Mouse (Mus musculus): ENCODE data around the gene Zkscan1. TPM values are rescaled to one million over a fixed set of nuclear protein-coding genes. Genes with fewer than 3 reads are reported as not detected.
"Not testable (repeated sequence)": the region's sequence is repeated elsewhere in the genome, so short reads cannot be mapped to it uniquely, and the experiment has no call there.

Zkscan1 gene
- polyA plus RNA-seq, 1 experiment from 2014 or later, result 32.1 TPM

- H3K36me3 ChIP-seq, result peaks cover 22% of the 10 kb centered on the region
- H3K9me3 ChIP-seq, result no peaks in the 10 kb centered on the region
- no peak for ATAC-seq
- WGBS, result 94% methylated on average over 3 of the region's 3 CpGs
- no peak overlapping the region for H3K4me2 ChIP-seq (replicated peaks)
- peaks cover 32% of the 10 kb centered on the region for H3K4me1 ChIP-seq (replicated peaks)
- H3K27ac ChIP-seq, result no peak overlapping the region
- no peak overlapping the region for H3K9ac ChIP-seq (replicated peaks)
- H3K27me3 ChIP-seq, result no peaks in the 10 kb centered on the region
- H3K4me3 ChIP-seq (replicated peaks), result no peak overlapping the region
Measured at GRCm38 (mm10) chr5:138088366-138088765, 3.5 kb downstream of the Zkscan1 start.

DNA sequence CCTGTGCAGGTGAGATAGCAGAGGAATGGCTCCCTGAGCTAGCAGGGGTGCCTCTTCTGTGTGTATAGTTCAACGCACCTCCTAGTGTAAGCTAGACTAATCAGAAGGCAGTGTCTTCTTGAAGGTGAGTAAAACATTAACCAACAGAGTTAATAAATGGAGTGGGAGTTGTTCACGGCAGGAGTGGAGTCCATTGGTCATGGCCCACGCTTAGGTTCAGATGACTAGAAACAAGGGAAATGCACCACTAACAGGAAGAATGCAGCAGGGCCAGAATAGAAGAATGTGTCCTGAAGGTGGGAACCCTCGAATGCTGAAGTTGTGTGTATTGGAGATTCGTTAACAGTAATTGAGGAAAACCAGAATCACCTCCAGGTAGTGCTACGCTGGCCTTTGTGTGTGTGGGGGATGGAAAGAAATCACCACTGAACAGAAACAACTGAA lies 4.2 kb downstream of the Zkscan1 start:
- Histone ChIP-seq H3K4me1 (replicated peaks) (peaks cover 32% of the 10 kb centered on the region), H3K27me3 (no peaks in the 10 kb centered on the region), H3K4me2 (replicated peaks) (no peak overlapping the region), H3K27ac (no peak overlapping the region), H3K9me3 (no peaks in the 10 kb centered on the region), H3K9ac (replicated peaks) (no peak overlapping the region), H3K4me3 (replicated peaks) (no peak overlapping the region), H3K36me3 (peaks cover 30% of the 10 kb centered on the region)
- 91% methylated on average over 6 of the region's 6 CpGs for WGBS
- no peak for ATAC-seq

- Histone ChIP-seq H3K4me3 (replicated peaks) (no peak overlapping the region), H3K9ac (replicated peaks) (no peak overlapping the region), H3K4me1 (replicated peaks) (peaks cover 30% of the 10 kb centered on the region), H3K27me3 (no peaks in the 10 kb centered on the region), H3K9me3 (no peaks in the 10 kb centered on the region), H3K27ac (no peak overlapping the region), H3K36me3 (peaks cover 42% of the 10 kb centered on the region), H3K4me2 (replicated peaks) (no peak overlapping the region)
- WGBS, result 82% methylated on average over 3 of the region's 3 CpGs
- ATAC-seq, result no peak
Measured at GRCm38 (mm10) chr5:138090271-138090670, 5.4 kb downstream of the Zkscan1 start.

GRCm38 (mm10) chr5:138090737-138091136 lies 5.9 kb downstream of the Zkscan1 start:
- no peak overlapping the region for H3K9ac ChIP-seq (replicated peaks)
- WGBS, result 88% methylated on average over 5 of the region's 5 CpGs
- no peak overlapping the region for H3K27ac ChIP-seq
- no peak overlapping the region for H3K4me2 ChIP-seq (replicated peaks)
- H3K4me3 ChIP-seq (replicated peaks), result no peak overlapping the region
- peaks cover 45% of the 10 kb centered on the region for H3K36me3 ChIP-seq
- ATAC-seq, result no peak
- H3K4me1 ChIP-seq (replicated peaks), result peaks cover 30% of the 10 kb centered on the region
- no peaks in the 10 kb centered on the region for H3K9me3 ChIP-seq
- H3K27me3 ChIP-seq, result no peaks in the 10 kb centered on the region

DNA sequence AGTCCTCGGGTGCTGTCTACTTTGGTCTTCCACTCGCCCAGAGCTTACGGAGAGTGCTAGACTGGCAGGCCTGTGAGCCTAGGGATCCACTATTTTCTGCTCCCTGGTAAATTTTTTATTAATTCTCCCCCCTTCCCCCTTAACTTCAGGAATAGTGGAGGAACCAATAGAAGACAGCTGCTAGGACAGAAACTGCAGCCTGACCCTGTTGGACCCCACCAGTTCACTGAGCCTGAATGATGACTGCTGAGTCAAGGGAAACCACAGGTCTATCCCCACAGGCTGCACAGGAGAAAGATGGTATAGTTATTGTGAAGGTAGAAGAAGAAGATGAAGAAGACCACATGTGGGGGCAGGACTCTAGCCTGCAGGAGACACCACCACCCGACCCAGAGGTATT lies 7.9 kb downstream of the Zkscan1 start:
- Histone ChIP-seq H3K27ac (no peak overlapping the region), H3K4me2 (replicated peaks) (no peak overlapping the region), H3K4me1 (replicated peaks) (peaks cover 10% of the 10 kb centered on the region), H3K27me3 (no peaks in the 10 kb centered on the region), H3K9me3 (no peaks in the 10 kb centered on the region), H3K4me3 (replicated peaks) (no peak overlapping the region), H3K36me3 (peaks cover 65% of the 10 kb centered on the region), H3K9ac (replicated peaks) (no peak overlapping the region)
- WGBS, result 97% methylated on average over 4 of the region's 4 CpGs
- ATAC-seq, result no peak

DNA sequence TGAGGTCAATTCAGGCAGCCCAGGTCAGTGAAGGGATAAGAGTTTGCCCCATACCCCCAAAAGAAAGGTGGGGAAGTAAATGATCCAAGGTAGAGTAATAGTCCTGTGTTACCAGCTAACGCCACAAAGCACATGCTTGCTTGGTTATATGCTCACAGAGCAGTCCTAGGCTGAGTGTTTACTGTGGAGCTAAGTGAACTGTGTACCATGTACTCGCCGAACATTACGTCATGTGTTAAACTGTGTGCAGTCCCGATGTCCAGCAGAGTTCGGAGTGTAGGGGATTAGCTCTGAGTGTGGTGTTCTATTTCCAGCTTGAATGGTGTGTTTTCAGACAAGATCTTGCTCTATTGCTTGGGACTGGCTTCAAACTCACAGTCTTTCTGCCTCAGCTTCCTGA lies 9.6 kb downstream of the Zkscan1 start:
- Histone ChIP-seq H3K36me3 (peaks cover 67% of the 10 kb centered on the region), H3K4me3 (replicated peaks) (no peak overlapping the region), H3K4me1 (replicated peaks) (no peaks in the 10 kb centered on the region), H3K4me2 (replicated peaks) (no peak overlapping the region), H3K9me3 (no peaks in the 10 kb centered on the region), H3K9ac (replicated peaks) (no peak overlapping the region), H3K27me3 (no peaks in the 10 kb centered on the region), H3K27ac (no peak overlapping the region)
- ATAC-seq, result no peak
- 95% methylated on average over 6 of the region's 6 CpGs for WGBS

DNA sequence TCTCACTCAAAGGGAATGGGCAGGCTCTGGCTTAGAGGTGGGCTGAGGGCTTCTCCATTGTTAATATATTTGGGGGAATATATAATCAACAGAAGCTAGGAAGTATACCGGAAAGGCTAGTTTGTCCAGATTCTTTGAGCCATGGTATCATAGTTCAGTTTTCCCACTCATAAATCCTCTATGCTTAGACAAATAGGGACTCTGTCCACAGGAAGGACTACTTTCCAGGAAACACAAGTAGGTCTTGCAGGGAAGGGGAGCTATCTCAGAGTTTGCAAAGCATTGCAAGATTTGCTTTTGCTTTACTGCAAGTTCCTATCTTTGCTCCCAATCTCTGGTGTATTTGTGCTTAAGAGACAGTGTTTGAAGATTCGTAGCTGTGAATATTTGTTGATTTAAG lies 20.1 kb downstream of the Zkscan1 start:
- no peak overlapping the region for H3K27ac ChIP-seq
- no peaks in the 10 kb centered on the region for H3K27me3 ChIP-seq
- no peak overlapping the region for H3K4me2 ChIP-seq (replicated peaks)
- 94% methylated on average over 2 of the region's 2 CpGs for WGBS
- peaks cover 63% of the 10 kb centered on the region for H3K36me3 ChIP-seq
- ATAC-seq, result no peak
- H3K9me3 ChIP-seq, result no peaks in the 10 kb centered on the region
- no peak overlapping the region for H3K9ac ChIP-seq (replicated peaks)
- H3K4me3 ChIP-seq (replicated peaks), result no peak overlapping the region
- no peaks in the 10 kb centered on the region for H3K4me1 ChIP-seq (replicated peaks)

GRCm38 (mm10) chr5:138107130-138107529 lies 22.2 kb downstream of the Zkscan1 start:
- no peaks in the 10 kb centered on the region for H3K9me3 ChIP-seq
- WGBS, result 63% methylated on average over 3 of the region's 3 CpGs
- H3K9ac ChIP-seq (replicated peaks), result no peak overlapping the region
- no peaks in the 10 kb centered on the region for H3K4me1 ChIP-seq (replicated peaks)
- no peaks in the 10 kb centered on the region for H3K27me3 ChIP-seq
- H3K4me2 ChIP-seq (replicated peaks), result no peak overlapping the region
- peaks cover 42% of the 10 kb centered on the region for H3K36me3 ChIP-seq
- no peak for ATAC-seq
- no peak overlapping the region for H3K4me3 ChIP-seq (replicated peaks)
- no peak overlapping the region for H3K27ac ChIP-seq

GRCm38 (mm10) chr5:138109847-138110396 lies 25.0 kb downstream of the Zkscan1 start:
- H3K36me3 ChIP-seq, result peaks cover 14% of the 10 kb centered on the region
- not testable (repeated sequence) for H3K27ac ChIP-seq; H3K9me3 ChIP-seq; ATAC-seq; H3K4me1 ChIP-seq (replicated peaks); H3K27me3 ChIP-seq; H3K4me3 ChIP-seq (replicated peaks); H3K4me2 ChIP-seq (replicated peaks); H3K9ac ChIP-seq (replicated peaks)
- 72% methylated on average over 4 of the region's 4 CpGs for WGBS

DNA sequence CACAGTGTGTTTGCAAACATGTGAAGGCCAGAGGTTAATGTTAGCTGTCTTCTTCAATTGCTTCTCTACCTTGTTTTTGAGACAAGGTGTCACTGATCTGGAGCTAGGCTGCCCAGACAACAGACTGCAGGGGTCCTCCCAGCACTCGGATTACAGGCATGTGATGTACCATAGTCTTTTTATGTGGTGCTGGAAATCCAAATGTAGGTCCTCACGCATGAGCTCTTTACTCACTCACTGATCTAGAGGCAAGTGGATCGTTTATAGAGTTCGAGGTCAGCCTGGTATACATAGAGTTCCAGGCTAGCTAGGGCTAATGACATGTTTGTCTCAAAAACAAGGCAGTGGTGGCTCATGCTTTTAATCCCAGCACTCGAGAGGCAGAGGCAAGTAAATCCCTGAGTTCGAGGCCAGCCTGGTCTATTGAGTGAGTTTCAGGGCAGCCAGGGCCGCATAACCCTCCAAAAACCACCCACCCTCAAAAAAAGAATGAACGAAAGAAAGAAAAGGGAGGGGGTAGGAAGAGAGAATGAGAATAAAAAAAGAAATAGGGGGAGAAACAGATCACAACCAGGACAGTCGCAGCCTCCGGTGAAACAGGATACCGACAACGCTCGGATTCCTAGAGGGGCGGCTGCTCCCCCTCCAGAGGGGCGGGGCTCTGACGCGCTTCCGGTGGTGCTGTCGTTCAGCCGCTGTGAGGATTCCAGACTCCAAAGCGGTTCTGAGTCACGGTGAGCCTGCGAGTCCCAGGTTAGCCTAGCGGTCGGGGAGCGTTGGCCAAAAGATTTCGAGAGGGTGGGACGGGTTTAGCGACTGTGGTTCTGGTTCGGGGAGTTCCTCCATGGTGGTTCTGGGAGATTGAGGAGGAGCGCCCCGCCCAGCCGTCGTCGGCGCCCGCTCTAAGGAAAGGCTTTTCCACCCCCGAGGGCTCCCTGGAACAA lies 31.6 kb downstream of the Zkscan1 start, which contains the start of gene Zscan21:
TSS of gene Zscan21 (plus strand) at position 649 of the 944 bp plus-strand sequence.
- WGBS, result 7% methylated on average over 38 of the region's 38 CpGs
- ATAC-seq, result peak; percentile 98
- no peaks in the 10 kb centered on the region for H3K27me3 ChIP-seq

DNA sequence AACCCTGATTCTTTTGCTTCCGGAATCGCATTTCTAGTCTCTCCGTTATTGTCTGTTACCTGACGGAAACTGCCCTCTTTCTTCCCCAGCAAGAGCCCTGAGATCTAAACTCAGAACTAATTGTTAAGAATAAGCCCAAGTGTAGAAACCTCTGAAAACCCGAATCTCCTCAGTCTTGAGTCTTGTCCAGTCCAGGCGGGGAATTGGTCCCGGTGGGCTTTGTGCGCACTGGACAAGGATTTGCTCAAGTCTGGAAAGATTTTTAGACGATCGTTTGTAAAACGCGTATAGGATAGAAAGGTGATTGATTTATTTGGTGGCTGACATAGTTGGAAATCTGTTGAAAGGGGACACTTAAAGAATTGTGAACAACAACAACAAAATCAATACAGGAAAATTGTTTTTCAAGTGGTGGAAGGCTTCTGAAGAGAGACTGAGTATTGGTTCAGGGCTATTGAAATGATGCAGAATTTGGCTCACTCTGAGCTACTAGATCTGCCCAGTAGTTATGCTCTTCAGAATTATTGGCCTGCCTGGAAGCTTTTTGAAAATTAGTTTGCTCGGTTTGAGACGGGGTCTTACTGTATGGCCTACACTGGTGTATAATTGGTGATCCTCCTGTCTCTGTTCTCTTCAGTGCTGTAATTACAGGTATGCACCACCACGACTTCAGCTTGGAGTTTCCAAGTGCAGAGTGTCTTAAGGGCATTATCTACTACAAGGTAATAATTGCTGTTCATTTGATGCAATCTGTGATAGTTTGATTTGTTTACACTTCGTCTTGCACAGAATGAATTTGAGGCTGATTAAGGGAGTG lies 32.5 kb downstream of the Zkscan1 start:
- H3K27me3 ChIP-seq, result no peaks in the 10 kb centered on the region
- WGBS, result 11% methylated on average over 16 of the region's 16 CpGs
- H3K4me3 ChIP-seq (replicated peaks), result peak overlapping the region; percentile 58
- H3K36me3 ChIP-seq, result peaks cover 21% of the 10 kb centered on the region
- H3K27ac ChIP-seq, result peak overlapping the region; percentile 93
- ATAC-seq, result peak; percentile 56
- H3K9me3 ChIP-seq, result no peaks in the 10 kb centered on the region
- peak overlapping the region; percentile 75 for H3K9ac ChIP-seq (replicated peaks)
- peak overlapping the region; percentile 69 for H3K4me2 ChIP-seq (replicated peaks)
- peaks cover 22% of the 10 kb centered on the region for H3K4me1 ChIP-seq (replicated peaks)

More for the DNA sequence above, 31.6 kb downstream of the Zkscan1 start, which contains the start of gene Zscan21:
- peak within 1 kb of the TSS; percentile 93 for H3K27ac ChIP-seq
- peak within 1 kb of the TSS; percentile 69 for H3K4me2 ChIP-seq (replicated peaks)
- H3K4me1 ChIP-seq (replicated peaks), result peaks cover 22% of the 10 kb centered on the region
- no peaks in the 10 kb centered on the region for H3K9me3 ChIP-seq
- peak within 1 kb of the TSS; percentile 75 for H3K9ac ChIP-seq (replicated peaks)
- H3K36me3 ChIP-seq, result peaks cover 17% of the 10 kb centered on the region
- H3K4me3 ChIP-seq (replicated peaks), result peak within 1 kb of the TSS; percentile 58
